Mouse (Mus musculus) lung, postnatal 10 days (tissue): Measurements from ENCODE around the gene Ubxn4.
A peak's percentile ranks its signal among the peaks of the same experiment; 100 is the strongest.
"Not testable (repeated sequence)": the region's sequence is repeated elsewhere in the genome, so short reads cannot be mapped to it uniquely, and the experiment has no call there.

ENCODE experiments used
- DNase-seq: peaks from one replicate; pipeline ENCODE4 v3.0.0; 2021

Gene Ubxn4

GRCm38 (mm10) chr1:128243627-128243995, at the start of gene Ubxn4:
Gene Ubxn4, plus strand, starts transcription at chr1:128243964.
- no peak for DNase-seq

- DNase-seq, result no peak
Observed at GRCm38 (mm10) chr1:128194011-128194410, 49.8 kb upstream of the Ubxn4 start.

- no peak for DNase-seq
Observed at GRCm38 (mm10) chr1:128197353-128197752, 46.4 kb upstream of the Ubxn4 start.

GRCm38 (mm10) chr1:128213261-128213660, 30.5 kb upstream of the Ubxn4 start:
- no peak for DNase-seq

- no peak for DNase-seq
Observed at GRCm38 (mm10) chr1:128221886-128222285, 21.9 kb upstream of the Ubxn4 start.

GRCm38 (mm10) chr1:128223304-128223703, 20.5 kb upstream of the Ubxn4 start:
- DNase-seq, result no peak

GRCm38 (mm10) chr1:128235181-128235580, 8.6 kb upstream of the Ubxn4 start:
- no peak for DNase-seq

GRCm38 (mm10) chr1:128243996-128244726, 397 bp downstream of the Ubxn4 start:
- DNase-seq, result peak; percentile 97

- DNase-seq, result peak; percentile 46
Observed at GRCm38 (mm10) chr1:128244727-128245355, 1.1 kb downstream of the Ubxn4 start.

- DNase-seq, result not testable (repeated sequence)
Observed at GRCm38 (mm10) chr1:128267061-128267460, 23.3 kb downstream of the Ubxn4 start.

GRCm38 (mm10) chr1:128270731-128271130, 27.0 kb downstream of the Ubxn4 start:
- DNase-seq, result no peak

GRCm38 (mm10) chr1:128275908-128276307, 32.1 kb downstream of the Ubxn4 start:
- DNase-seq, result no peak

- no peak for DNase-seq
Observed at GRCm38 (mm10) chr1:128278563-128278962, 34.8 kb downstream of the Ubxn4 start.

- DNase-seq, result no peak
Observed at GRCm38 (mm10) chr1:128281753-128282152, 38.0 kb downstream of the Ubxn4 start.

- DNase-seq, result no peak
Observed at GRCm38 (mm10) chr1:128282924-128283323, 39.2 kb downstream of the Ubxn4 start.

- DNase-seq, result no peak
Observed at GRCm38 (mm10) chr1:128284157-128284690, 40.5 kb downstream of the Ubxn4 start.

- DNase-seq, result no peak
Observed at GRCm38 (mm10) chr1:128285136-128285535, 41.4 kb downstream of the Ubxn4 start.

- DNase-seq, result no peak
Observed at GRCm38 (mm10) chr1:128290295-128290694, 46.5 kb downstream of the Ubxn4 start.

GRCm38 (mm10) chr1:128293524-128293923, 49.8 kb downstream of the Ubxn4 start:
- no peak for DNase-seq

- DNase-seq, result no peak
Observed at GRCm38 (mm10) chr1:128295296-128295695, 51.5 kb downstream of the Ubxn4 start.

- DNase-seq, result no peak
Observed at GRCm38 (mm10) chr1:128295717-128296528, 52.2 kb downstream of the Ubxn4 start.

GRCm38 (mm10) chr1:128303900-128304299, 60.1 kb downstream of the Ubxn4 start:
- DNase-seq, result no peak

GRCm38 (mm10) chr1:128309043-128309442, 65.3 kb downstream of the Ubxn4 start:
- no peak for DNase-seq
